Mouse (Mus musculus): Measurements from ENCODE around the gene Ccdc110.

The Ccdc110 gene

GRCm38 (mm10) chr8:45934582-45935014, at the start of gene Ccdc110:
TSS of gene Ccdc110 (plus strand) at chr8:45934619.
- peak; percentile 100 for DNase-seq

- no peak for DNase-seq
Observed at GRCm38 (mm10) chr8:45885202-45885685, 49.2 kb upstream of the Ccdc110 start, which contains the start of gene Pdlim3. TSS of gene Pdlim3 (plus strand) at chr8:45885461.

GRCm38 (mm10) chr8:45885775-45886174, 48.6 kb upstream of the Ccdc110 start:
- no peak for DNase-seq

GRCm38 (mm10) chr8:45889737-45890136, 44.7 kb upstream of the Ccdc110 start:
- no peak for DNase-seq

GRCm38 (mm10) chr8:45896590-45896989, 37.8 kb upstream of the Ccdc110 start:
- no peak for DNase-seq

GRCm38 (mm10) chr8:45899783-45900182, 34.6 kb upstream of the Ccdc110 start:
- DNase-seq = no peak

GRCm38 (mm10) chr8:45901626-45902025, 32.8 kb upstream of the Ccdc110 start:
- DNase-seq = no peak

- no peak for DNase-seq
Observed at GRCm38 (mm10) chr8:45903659-45904058, 30.8 kb upstream of the Ccdc110 start.

GRCm38 (mm10) chr8:45905591-45906250, 28.7 kb upstream of the Ccdc110 start:
- no peak for DNase-seq

- no peak for DNase-seq
Observed at GRCm38 (mm10) chr8:45906251-45906619, 28.2 kb upstream of the Ccdc110 start.

GRCm38 (mm10) chr8:45913707-45914106, 20.7 kb upstream of the Ccdc110 start:
- DNase-seq = no peak

- DNase-seq = no peak
Observed at GRCm38 (mm10) chr8:45916496-45916895, 17.9 kb upstream of the Ccdc110 start.

- DNase-seq = no peak
Observed at GRCm38 (mm10) chr8:45917040-45917679, 17.3 kb upstream of the Ccdc110 start.

- no peak for DNase-seq
Observed at GRCm38 (mm10) chr8:45918891-45919290, 15.5 kb upstream of the Ccdc110 start.

- DNase-seq = no peak
Observed at GRCm38 (mm10) chr8:45920392-45920791, 14.0 kb upstream of the Ccdc110 start.

GRCm38 (mm10) chr8:45922116-45922515, 12.3 kb upstream of the Ccdc110 start:
- DNase-seq = no peak

- DNase-seq = no peak
Observed at GRCm38 (mm10) chr8:45936986-45937385, 2.6 kb downstream of the Ccdc110 start.

- no peak for DNase-seq
Observed at GRCm38 (mm10) chr8:45946283-45946682, 11.9 kb downstream of the Ccdc110 start.

- no peak for DNase-seq
Observed at GRCm38 (mm10) chr8:45950622-45951021, 16.2 kb downstream of the Ccdc110 start.

- no peak for DNase-seq
Observed at GRCm38 (mm10) chr8:45970894-45971293, 36.5 kb downstream of the Ccdc110 start.

GRCm38 (mm10) chr8:45973988-45974505, 39.6 kb downstream of the Ccdc110 start:
- DNase-seq = no peak

- DNase-seq = peak; percentile 98
Observed at GRCm38 (mm10) chr8:45975126-45975836, 40.9 kb downstream of the Ccdc110 start, which contains the start of the genes 1700029J07Rik and Ufsp2. TSS of gene 1700029J07Rik (minus strand) at chr8:45975252. TSS of gene Ufsp2 (plus strand) at chr8:45975528.

GRCm38 (mm10) chr8:45975837-45976468, 41.5 kb downstream of the Ccdc110 start:
- DNase-seq = no peak
